Mouse (Mus musculus): ENCODE results near the gene Psmd11. TPM values are rescaled to one million over a fixed set of nuclear protein-coding genes. Genes with fewer than 3 reads are reported as not detected.

Gene Psmd11
- polyA plus RNA-seq, 1 experiment: 54.6 TPM

- no peak for TF ChIP-seq GATA1 (IDR thresholded peaks at IDR 0.05; ENCODE audit: borderline replicate concordance, low read length)
- TF ChIP-seq FLI1 (IDR thresholded peaks at IDR 0.05; ENCODE audit: low read length): no peak
- no peaks in the 10 kb centered on the region for H3K36me3 ChIP-seq (replicated peaks; ENCODE audit: low read length)
- H3K4me1 ChIP-seq: peaks cover 65% of the 10 kb centered on the region
- peaks cover 3% of the 10 kb centered on the region; the same call in 1 of the 2 replicates for H3K9me3 ChIP-seq
- H3K4me3 ChIP-seq (replicated peaks): no peak overlapping the region
- peaks cover 34% of the 10 kb centered on the region for H3K27me3 ChIP-seq (replicated peaks)
Observed at GRCm38 (mm10) chr11:80503726-80504452, 75.5 kb downstream of the Psmd11 start.

GRCm38 (mm10) chr11:80504519-80505385 lies 76.3 kb downstream of the Psmd11 start:
- Histone ChIP-seq H3K36me3 (replicated peaks; ENCODE audit: low read length) (no peaks in the 10 kb centered on the region), H3K4me1 (peaks cover 62% of the 10 kb centered on the region), H3K4me3 (replicated peaks) (peak overlapping the region; percentile 57), H3K9me3 (peaks cover 3% of the 10 kb centered on the region; the same call in 1 of the 2 replicates), H3K27me3 (replicated peaks) (peaks cover 36% of the 10 kb centered on the region)
- TF ChIP-seq GATA1 (IDR thresholded peaks at IDR 0.05; ENCODE audit: borderline replicate concordance, low read length): no peak
- TF ChIP-seq FLI1 (IDR thresholded peaks at IDR 0.05; ENCODE audit: low read length): no peak

GRCm38 (mm10) chr11:80505581-80505980 lies 77.2 kb downstream of the Psmd11 start:
- Histone ChIP-seq H3K4me1 (peaks cover 61% of the 10 kb centered on the region), H3K4me3 (replicated peaks) (no peak overlapping the region), H3K27me3 (replicated peaks) (peaks cover 39% of the 10 kb centered on the region), H3K36me3 (replicated peaks; ENCODE audit: low read length) (no peaks in the 10 kb centered on the region), H3K9me3 (peaks cover 3% of the 10 kb centered on the region; the same call in 1 of the 2 replicates)
- TF ChIP-seq FLI1 (IDR thresholded peaks at IDR 0.05; ENCODE audit: low read length) (no peak), GATA1 (IDR thresholded peaks at IDR 0.05; ENCODE audit: borderline replicate concordance, low read length) (no peak)

DNA sequence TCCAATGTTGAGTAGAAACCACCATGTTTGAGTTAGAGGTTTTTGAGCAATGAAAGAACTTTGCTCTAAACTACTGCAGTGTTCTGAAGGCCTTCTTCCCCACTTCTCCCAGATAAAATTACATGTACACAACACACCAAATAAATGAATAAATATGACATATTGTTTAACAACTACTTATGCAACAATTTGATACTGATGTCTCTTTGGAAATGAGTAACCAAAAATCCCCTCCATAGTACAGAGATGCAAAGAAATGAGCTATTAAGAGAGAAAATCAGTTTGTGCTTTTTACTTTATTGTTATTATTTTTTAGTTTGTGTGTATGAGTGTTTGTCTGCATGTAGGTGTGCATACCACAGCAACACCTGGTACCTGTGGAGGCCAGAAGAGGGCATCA lies 78.1 kb downstream of the Psmd11 start:
- peaks cover 36% of the 10 kb centered on the region for H3K27me3 ChIP-seq (replicated peaks)
- peaks cover 68% of the 10 kb centered on the region for H3K4me1 ChIP-seq
- no peak for TF ChIP-seq FLI1 (IDR thresholded peaks at IDR 0.05; ENCODE audit: low read length)
- TF ChIP-seq GATA1 (IDR thresholded peaks at IDR 0.05; ENCODE audit: borderline replicate concordance, low read length): no peak
- no peaks in the 10 kb centered on the region for H3K36me3 ChIP-seq (replicated peaks; ENCODE audit: low read length)
- H3K4me3 ChIP-seq (replicated peaks): no peak overlapping the region
- H3K9me3 ChIP-seq: peaks cover 3% of the 10 kb centered on the region; the same call in 1 of the 2 replicates

- TF ChIP-seq GATA1 (IDR thresholded peaks at IDR 0.05; ENCODE audit: borderline replicate concordance, low read length): no peak
- TF ChIP-seq FLI1 (IDR thresholded peaks at IDR 0.05; ENCODE audit: low read length): no peak
- H3K36me3 ChIP-seq (replicated peaks; ENCODE audit: low read length): no peaks in the 10 kb centered on the region
- H3K4me3 ChIP-seq (replicated peaks): peak overlapping the region; percentile 76
- H3K4me1 ChIP-seq: peaks cover 69% of the 10 kb centered on the region
- peaks cover 36% of the 10 kb centered on the region for H3K27me3 ChIP-seq (replicated peaks)
- H3K9me3 ChIP-seq: peaks cover 3% of the 10 kb centered on the region; the same call in 1 of the 2 replicates
Observed at GRCm38 (mm10) chr11:80507791-80508190, 79.4 kb downstream of the Psmd11 start.

DNA sequence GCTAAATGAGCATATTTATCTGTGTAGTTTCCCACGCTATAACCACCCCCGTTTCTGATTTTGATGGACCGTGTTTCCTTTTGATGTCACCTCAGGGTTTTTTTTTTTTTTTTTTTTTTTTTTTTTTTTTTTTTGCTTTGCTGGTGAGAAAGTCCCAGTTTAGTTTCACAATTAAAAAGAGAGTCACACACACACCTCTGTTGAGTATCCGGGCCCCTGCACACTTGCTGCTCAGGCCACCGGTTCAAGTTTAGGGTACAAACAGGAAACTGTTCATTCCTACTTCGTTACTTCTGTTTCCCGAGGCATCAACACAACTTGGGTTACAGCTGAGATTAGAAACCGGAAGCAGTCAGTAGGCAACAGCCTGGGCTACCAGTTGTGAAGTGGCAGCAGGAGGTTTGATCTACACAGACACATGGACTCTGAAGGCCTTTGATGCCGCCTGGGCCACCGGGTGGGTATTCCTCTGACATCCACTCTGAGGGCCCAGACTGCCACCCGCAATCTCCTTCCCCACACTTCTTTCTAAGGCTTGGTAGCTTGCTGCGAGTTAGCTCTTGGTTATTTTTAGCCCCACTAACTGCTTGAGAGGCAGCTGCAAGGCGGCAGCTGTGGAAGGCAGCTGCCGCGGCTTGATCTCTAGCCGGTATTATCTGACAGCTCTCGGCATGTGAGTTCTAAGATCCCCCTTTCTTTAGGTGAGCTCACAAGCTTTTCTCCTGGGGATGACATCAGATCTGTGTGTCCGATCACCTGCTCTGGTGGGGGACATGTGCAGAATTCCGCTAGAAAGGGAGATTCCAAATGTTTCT lies 80.2 kb downstream of the Psmd11 start:
- TF ChIP-seq FLI1 (IDR thresholded peaks at IDR 0.05; ENCODE audit: low read length) (no peak), GATA1 (IDR thresholded peaks at IDR 0.05; ENCODE audit: borderline replicate concordance, low read length) (no peak)
- H3K9me3 ChIP-seq: peaks cover 3% of the 10 kb centered on the region; the same call in 1 of the 2 replicates
- peaks cover 30% of the 10 kb centered on the region for H3K27me3 ChIP-seq (replicated peaks)
- peaks cover 73% of the 10 kb centered on the region for H3K4me1 ChIP-seq
- H3K4me3 ChIP-seq (replicated peaks): peak overlapping the region; percentile 85
- no peaks in the 10 kb centered on the region for H3K36me3 ChIP-seq (replicated peaks; ENCODE audit: low read length)

GRCm38 (mm10) chr11:80509176-80509506 lies 80.7 kb downstream of the Psmd11 start:
- Histone ChIP-seq H3K4me3 (replicated peaks) (peak overlapping the region; percentile 85), H3K36me3 (replicated peaks; ENCODE audit: low read length) (no peaks in the 10 kb centered on the region), H3K27me3 (replicated peaks) (peaks cover 24% of the 10 kb centered on the region), H3K9me3 (peaks cover 3% of the 10 kb centered on the region; the same call in 1 of the 2 replicates), H3K4me1 (peaks cover 73% of the 10 kb centered on the region)
- TF ChIP-seq FLI1 (IDR thresholded peaks at IDR 0.05; ENCODE audit: low read length) (no peak), GATA1 (IDR thresholded peaks at IDR 0.05; ENCODE audit: borderline replicate concordance, low read length) (no peak)

DNA sequence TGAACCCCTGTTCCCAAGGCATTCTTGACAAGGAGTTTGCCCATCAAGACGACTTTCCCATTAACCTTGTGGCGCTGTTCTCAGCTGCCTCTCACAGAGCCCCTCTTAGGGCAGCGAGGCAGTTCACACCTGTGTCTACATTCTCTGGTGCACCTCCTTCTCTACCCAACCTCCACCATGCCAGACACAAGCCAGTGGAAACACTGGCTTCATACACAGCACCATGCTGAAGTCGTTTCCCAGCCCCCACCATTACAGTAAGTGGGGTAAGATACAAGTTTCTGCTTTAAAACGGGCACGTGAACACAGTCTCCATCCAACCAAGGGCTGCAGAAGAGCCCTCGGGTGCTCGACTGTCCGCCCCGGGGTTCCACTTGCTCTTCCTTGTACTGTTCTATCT lies 81.7 kb downstream of the Psmd11 start:
- Histone ChIP-seq H3K4me3 (replicated peaks) (no peak overlapping the region), H3K36me3 (replicated peaks; ENCODE audit: low read length) (no peaks in the 10 kb centered on the region), H3K4me1 (peaks cover 66% of the 10 kb centered on the region), H3K27me3 (replicated peaks) (peaks cover 21% of the 10 kb centered on the region), H3K9me3 (peaks cover 3% of the 10 kb centered on the region; the same call in 1 of the 2 replicates)
- TF ChIP-seq GATA1 (IDR thresholded peaks at IDR 0.05; ENCODE audit: borderline replicate concordance, low read length): no peak
- no peak for TF ChIP-seq FLI1 (IDR thresholded peaks at IDR 0.05; ENCODE audit: low read length)

DNA sequence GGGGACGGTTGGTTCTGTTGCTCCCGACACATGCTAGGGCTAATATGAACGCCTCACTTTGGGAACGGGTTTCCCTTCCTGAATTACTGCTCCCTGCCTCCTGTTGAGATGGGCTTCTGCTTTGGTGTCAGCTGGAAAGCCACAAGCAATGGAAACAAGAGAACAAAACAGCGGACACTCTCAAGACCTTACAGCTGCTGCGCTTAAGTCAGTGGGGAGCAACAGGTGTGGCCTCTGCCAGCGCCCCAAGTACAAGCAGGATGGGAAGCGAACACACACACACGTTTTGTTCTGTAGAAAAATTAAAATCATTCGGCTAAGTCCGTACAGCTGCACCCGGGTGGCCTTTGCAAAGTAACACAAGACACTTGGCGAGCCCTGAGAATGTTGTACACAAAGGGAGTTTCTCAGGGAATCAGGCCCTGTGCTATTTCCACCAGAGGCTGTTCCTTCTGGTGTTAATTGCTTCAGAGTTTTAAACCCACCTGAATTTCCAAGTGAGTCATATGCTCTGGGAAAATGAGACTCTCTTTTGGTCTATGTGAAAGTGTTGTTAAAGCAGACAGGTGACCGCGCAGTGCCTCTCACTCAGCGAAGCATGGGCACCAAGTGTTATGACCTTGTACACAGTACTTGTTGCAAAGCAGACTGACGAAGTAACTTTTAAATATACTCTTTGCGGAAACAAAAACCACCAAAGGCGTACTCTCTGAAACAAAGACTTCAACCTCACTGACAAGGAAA lies 84.1 kb downstream of the Psmd11 start:
- H3K4me1 ChIP-seq: peaks cover 56% of the 10 kb centered on the region
- peaks cover 25% of the 10 kb centered on the region for H3K27me3 ChIP-seq (replicated peaks)
- no peak overlapping the region for H3K4me3 ChIP-seq (replicated peaks)
- H3K36me3 ChIP-seq (replicated peaks; ENCODE audit: low read length): no peaks in the 10 kb centered on the region
- TF ChIP-seq GATA1 (IDR thresholded peaks at IDR 0.05; ENCODE audit: borderline replicate concordance, low read length): no peak
- H3K9me3 ChIP-seq: no peaks in the 10 kb centered on the region

Measured in megakaryocyte, embryonic 14.5 days (primary cell).